ENCODE assay signal across 9 mouse cellular contexts in genomic region chr1:165288165-165288564, GRCm38 (mm10). TPM values are rescaled to one million over a fixed set of nuclear protein-coding genes. Genes with fewer than 3 reads are reported as not detected.
"Had no signal": no experiment of that assay in that cellular context is flagged by ENCODE, and none has a peak within 500 bp of the region (broad histone marks: within the 10 kb centered on the region; RNA-seq: fewer than 3 reads in every experiment).

No protein-coding gene starts in this region.

- DNase-seq: lung, adult 2 months; lung, postnatal 14 days; lung, postnatal 36 days; right cerebral cortex, postnatal 14 days; thymus, adult 2 months; thymus, postnatal 25 days; thymus, postnatal 4 days had no signal

RNA-seq across cellular contexts. Expression of gene Gpr161, which starts 7.4 kb away (rescaled TPM):
- total RNA-seq: monocyte, adult 5-6 weeks; neutrophil, adult 5-6 weeks had no signal
